Mouse (Mus musculus): ENCODE results near the gene Rab3il1. TPM values are rescaled to one million over a fixed set of nuclear protein-coding genes. Genes with fewer than 3 reads are reported as not detected.

Gene Rab3il1
- polyA plus RNA-seq, 1 experiment from 2014 or later = 42.0 TPM

DNA sequence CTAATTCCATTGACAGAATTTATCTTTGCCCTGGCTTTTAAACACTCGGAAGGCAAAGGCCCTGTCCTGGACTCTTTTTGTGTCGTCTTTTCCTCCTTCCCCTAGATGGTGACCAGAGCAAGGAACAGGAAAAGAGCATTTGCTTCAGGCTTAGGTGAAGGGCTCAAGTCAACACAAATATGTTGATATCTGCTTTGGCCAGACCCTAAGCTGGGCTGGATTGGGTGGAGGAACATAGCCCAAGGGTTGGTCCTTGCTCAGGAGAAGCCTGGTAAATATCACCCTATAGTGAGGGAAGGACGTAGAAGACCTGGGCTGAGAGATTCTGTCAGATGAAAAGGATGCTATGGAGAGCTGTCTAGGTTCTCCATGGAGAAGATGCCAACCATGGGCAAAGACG is 14.7 kb downstream of the Rab3il1 start:
- no peak for ATAC-seq (ENCODE audit: insufficient number of reproducible peaks, insufficient read depth, low FRiP score, low TSS enrichment, low read depth)
- H3K27ac ChIP-seq = no peak overlapping the region
- 86% methylated on average over 4 of the region's 4 CpGs for WGBS
- H3K4me3 ChIP-seq = no peak overlapping the region
- H3K27me3 ChIP-seq = no peaks in the 10 kb centered on the region
- H3K9me3 ChIP-seq = no peaks in the 10 kb centered on the region
- peaks cover 63% of the 10 kb centered on the region for H3K4me1 ChIP-seq
- no peaks in the 10 kb centered on the region for H3K36me3 ChIP-seq
- H3K9ac ChIP-seq = no peak overlapping the region
- H3K4me2 ChIP-seq = no peak overlapping the region

GRCm38 (mm10) chr19:10017637-10018526 is 16.4 kb downstream of the Rab3il1 start:
- Histone ChIP-seq H3K4me3 (peak overlapping the region; percentile 62), H3K4me1 (peaks cover 73% of the 10 kb centered on the region), H3K4me2 (peak overlapping the region; percentile 92), H3K27me3 (no peaks in the 10 kb centered on the region), H3K36me3 (no peaks in the 10 kb centered on the region), H3K9ac (peak overlapping the region; percentile 79), H3K27ac (peak overlapping the region; percentile 80), H3K9me3 (no peaks in the 10 kb centered on the region)
- ATAC-seq (ENCODE audit: insufficient number of reproducible peaks, insufficient read depth, low FRiP score, low TSS enrichment, low read depth) = peak; percentile 70
- WGBS = 5% methylated on average over 44 of the region's 44 CpGs

DNA sequence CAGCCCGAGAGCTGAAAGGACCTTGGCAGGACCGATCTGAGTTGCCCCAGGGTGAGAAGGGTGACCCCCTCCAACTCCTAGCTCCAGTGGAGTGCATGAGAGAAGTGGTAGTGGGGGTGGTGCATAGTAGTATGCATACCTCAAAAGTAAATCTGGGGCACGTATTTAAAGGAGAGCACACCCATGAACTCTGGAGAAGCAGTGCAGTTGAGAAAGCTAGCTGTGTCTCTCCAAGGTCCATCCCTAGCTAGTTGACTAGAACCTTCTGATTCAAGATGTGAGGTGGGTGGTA is 17.0 kb downstream of the Rab3il1 start:
- Histone ChIP-seq H3K9ac (peak overlapping the region; percentile 79), H3K4me3 (peak overlapping the region; percentile 62), H3K27ac (peak overlapping the region; percentile 80), H3K4me1 (peaks cover 73% of the 10 kb centered on the region), H3K9me3 (no peaks in the 10 kb centered on the region), H3K36me3 (no peaks in the 10 kb centered on the region), H3K4me2 (peak overlapping the region; percentile 92), H3K27me3 (no peaks in the 10 kb centered on the region)
- no peak for ATAC-seq (ENCODE audit: insufficient number of reproducible peaks, insufficient read depth, low FRiP score, low TSS enrichment, low read depth)
- 0% methylated on average over 3 of the region's 3 CpGs for WGBS

- Histone ChIP-seq H3K27ac (peak overlapping the region; percentile 39; the same call in 1 of the 2 replicates), H3K9ac (peak overlapping the region; percentile 79), H3K4me1 (peaks cover 71% of the 10 kb centered on the region), H3K4me3 (peak overlapping the region; percentile 62), H3K9me3 (no peaks in the 10 kb centered on the region), H3K4me2 (peak overlapping the region; percentile 92), H3K36me3 (no peaks in the 10 kb centered on the region), H3K27me3 (no peaks in the 10 kb centered on the region)
- no peak for ATAC-seq (ENCODE audit: insufficient number of reproducible peaks, insufficient read depth, low FRiP score, low TSS enrichment, low read depth)
- 55% methylated on average over 4 of the region's 4 CpGs for WGBS
Measured at GRCm38 (mm10) chr19:10019214-10019760, 17.8 kb downstream of the Rab3il1 start.

DNA sequence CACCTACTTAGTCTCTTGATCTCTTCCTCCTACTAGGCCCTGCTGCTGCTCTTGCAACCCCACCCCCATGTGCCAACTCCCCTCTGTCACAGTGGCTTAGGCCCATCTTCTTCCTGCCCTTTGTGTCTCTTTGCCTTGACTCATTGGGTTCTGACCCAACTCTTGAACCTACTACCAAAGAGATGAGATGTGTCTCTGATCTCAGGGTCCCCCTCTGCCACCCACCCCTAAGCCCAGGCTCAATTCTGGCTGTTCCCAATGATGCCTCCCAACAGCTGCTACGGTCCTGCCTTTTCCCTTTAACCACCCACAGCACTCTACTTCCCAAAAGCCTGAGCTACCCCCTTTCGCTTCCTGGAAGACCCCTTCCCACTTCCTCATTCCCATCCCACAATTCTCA is 20.5 kb downstream of the Rab3il1 start:
- 0 out of 2 replicates have a peak overlapping the region, but pooled peaks have one; percentile 0 for H3K4me2 ChIP-seq
- H3K27me3 ChIP-seq = no peaks in the 10 kb centered on the region
- H3K4me1 ChIP-seq = peaks cover 74% of the 10 kb centered on the region
- WGBS = 81% methylated on average over 2 of the region's 2 CpGs
- no peak overlapping the region for H3K9ac ChIP-seq
- H3K27ac ChIP-seq = 0 out of 2 replicates have a peak overlapping the region, but pooled peaks have one; percentile 22
- peaks cover 6% of the 10 kb centered on the region for H3K36me3 ChIP-seq
- no peaks in the 10 kb centered on the region for H3K9me3 ChIP-seq
- no peak overlapping the region for H3K4me3 ChIP-seq
- no peak for ATAC-seq (ENCODE audit: insufficient number of reproducible peaks, insufficient read depth, low FRiP score, low TSS enrichment, low read depth)

- H3K27ac ChIP-seq = peak overlapping the region; percentile 24
Measured at GRCm38 (mm10) chr19:10022414-10023303, 21.2 kb downstream of the Rab3il1 start.

GRCm38 (mm10) chr19:10023304-10023758 is 21.9 kb downstream of the Rab3il1 start:
- no peaks in the 10 kb centered on the region for H3K9me3 ChIP-seq
- no peak overlapping the region for H3K4me2 ChIP-seq
- H3K9ac ChIP-seq = peak overlapping the region; percentile 6; the same call in 1 of the 2 replicates
- H3K27ac ChIP-seq = peak overlapping the region; percentile 24
- H3K27me3 ChIP-seq = no peaks in the 10 kb centered on the region
- peaks cover 67% of the 10 kb centered on the region for H3K4me1 ChIP-seq
- no peak overlapping the region for H3K4me3 ChIP-seq
- H3K36me3 ChIP-seq = peaks cover 19% of the 10 kb centered on the region
- 65% methylated on average over 9 of the region's 9 CpGs for WGBS
- no peak for ATAC-seq (ENCODE audit: insufficient number of reproducible peaks, insufficient read depth, low FRiP score, low TSS enrichment, low read depth)

More at GRCm38 (mm10) chr19:10022414-10023303, 21.2 kb downstream of the Rab3il1 start:
- Histone ChIP-seq H3K9me3 (no peaks in the 10 kb centered on the region), H3K9ac (peak overlapping the region; percentile 49; the same call in 1 of the 2 replicates), H3K27me3 (no peaks in the 10 kb centered on the region), H3K4me1 (peaks cover 72% of the 10 kb centered on the region), H3K4me3 (no peak overlapping the region), H3K36me3 (peaks cover 13% of the 10 kb centered on the region), H3K4me2 (no peak overlapping the region)
- WGBS = 70% methylated on average over 5 of the region's 5 CpGs
- ATAC-seq (ENCODE audit: insufficient number of reproducible peaks, insufficient read depth, low FRiP score, low TSS enrichment, low read depth) = no peak

GRCm38 (mm10) chr19:10025169-10025875 is 23.9 kb downstream of the Rab3il1 start:
- WGBS = 21% methylated on average over 8 of the region's 8 CpGs
- no peak overlapping the region for H3K4me3 ChIP-seq
- no peak overlapping the region for H3K9ac ChIP-seq
- ATAC-seq (ENCODE audit: insufficient number of reproducible peaks, insufficient read depth, low FRiP score, low TSS enrichment, low read depth) = no peak
- peaks cover 39% of the 10 kb centered on the region for H3K36me3 ChIP-seq
- H3K9me3 ChIP-seq = no peaks in the 10 kb centered on the region
- peak overlapping the region; percentile 12; the same call in 1 of the 2 replicates for H3K4me2 ChIP-seq
- H3K27ac ChIP-seq = peak overlapping the region; percentile 78
- no peaks in the 10 kb centered on the region for H3K27me3 ChIP-seq
- H3K4me1 ChIP-seq = peaks cover 49% of the 10 kb centered on the region

DNA sequence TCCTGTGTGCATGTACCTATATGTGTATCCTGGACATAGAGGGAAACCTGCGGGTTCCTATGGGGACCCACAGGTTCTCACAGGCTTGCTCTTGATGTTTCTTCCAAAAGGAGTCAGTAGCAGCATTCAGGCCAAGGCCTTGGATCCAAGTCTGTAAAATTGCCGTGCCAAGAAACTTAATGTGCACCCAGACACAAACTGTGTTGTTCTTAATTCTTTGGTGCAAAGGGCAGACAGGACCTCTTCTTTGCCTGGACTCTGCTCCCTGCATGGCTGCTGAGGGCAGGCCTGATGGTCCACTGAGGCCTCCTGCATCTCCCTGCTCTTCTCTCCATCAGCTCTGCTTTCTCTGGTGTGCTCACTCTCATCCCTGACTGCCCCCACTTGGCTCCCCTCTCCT is 28.3 kb downstream of the Rab3il1 start:
- H3K36me3 ChIP-seq = peaks cover 57% of the 10 kb centered on the region
- peaks cover 14% of the 10 kb centered on the region for H3K4me1 ChIP-seq
- no peak overlapping the region for H3K4me2 ChIP-seq
- no peak overlapping the region; the same call in 1 of the 2 replicates for H3K9ac ChIP-seq
- H3K27me3 ChIP-seq = no peaks in the 10 kb centered on the region
- no peak for ATAC-seq (ENCODE audit: insufficient number of reproducible peaks, insufficient read depth, low FRiP score, low TSS enrichment, low read depth)
- H3K27ac ChIP-seq = no peak overlapping the region
- 88% methylated on average over 2 of the region's 2 CpGs for WGBS
- H3K4me3 ChIP-seq = no peak overlapping the region
- no peaks in the 10 kb centered on the region for H3K9me3 ChIP-seq

DNA sequence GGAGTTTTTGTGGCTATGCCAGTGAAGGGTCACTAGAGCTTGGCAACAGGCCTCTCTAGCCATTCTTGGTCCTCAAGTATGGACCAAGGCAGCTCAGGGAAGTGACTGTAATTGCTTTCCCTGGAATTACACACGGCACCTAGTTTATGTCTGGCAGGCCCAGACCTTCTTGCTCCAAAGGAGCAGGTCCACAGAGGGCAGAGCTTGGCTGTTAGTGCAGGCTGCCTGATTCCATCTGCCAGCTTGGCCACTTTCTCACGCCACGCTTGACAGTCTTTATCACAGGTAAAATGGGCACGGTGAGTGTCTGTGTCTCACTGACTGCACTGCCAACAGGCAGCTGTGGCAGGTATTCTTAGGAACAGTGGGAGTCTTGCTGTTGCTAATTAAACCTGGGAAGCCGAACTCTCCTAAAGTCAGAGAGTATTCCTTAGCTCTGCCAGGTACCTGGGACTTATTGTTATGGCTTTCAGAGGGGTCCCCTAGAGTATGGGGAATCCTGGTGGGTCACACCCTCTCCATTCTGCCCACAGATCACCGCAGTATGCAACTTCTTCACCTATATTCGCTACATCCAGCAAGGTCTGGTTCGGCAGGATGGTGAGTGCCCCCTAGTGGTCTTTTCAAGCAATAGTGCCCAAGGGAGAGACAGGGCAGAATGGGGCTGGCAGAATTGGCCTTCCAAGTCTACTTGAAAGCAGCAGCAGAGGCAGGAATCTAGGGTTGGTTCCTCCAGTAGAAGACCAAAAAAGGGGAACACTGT is 31.9 kb downstream of the Rab3il1 start:
- Histone ChIP-seq H3K4me1 (peaks cover 7% of the 10 kb centered on the region), H3K9me3 (no peaks in the 10 kb centered on the region), H3K9ac (peak overlapping the region; percentile 4; the same call in 1 of the 2 replicates), H3K4me2 (no peak overlapping the region), H3K27me3 (no peaks in the 10 kb centered on the region), H3K36me3 (peaks cover 52% of the 10 kb centered on the region), H3K4me3 (no peak overlapping the region), H3K27ac (no peak overlapping the region)
- 41% methylated on average over 8 of the region's 8 CpGs for WGBS
- no peak for ATAC-seq (ENCODE audit: insufficient number of reproducible peaks, insufficient read depth, low FRiP score, low TSS enrichment, low read depth)

All from embryonic facial prominence, embryonic 13.5 days (tissue).